Mouse (Mus musculus) embryonic facial prominence, embryonic 13.5 days (tissue): Measurements from ENCODE around the gene Nebl. TPM values are rescaled to one million over a fixed set of nuclear protein-coding genes. Genes with fewer than 3 reads are reported as not detected.

Experiments
- ATAC-seq: fragments of 200-750 bp; cut with Nextera tagmentation; 2 replicates; pipeline ENCODE4 v1.8.0; 2017; ENCODE audit warnings: low read depth; ENCODE audit not compliant: insufficient number of reproducible peaks, insufficient read depth, low FRiP score, low TSS enrichment
- H3K27ac ChIP-seq: fragments of 300-500 bp; sonication (generic); 2 replicates; pipeline ENCODE4 v1.5.1; 2015; ENCODE audit warnings: moderate library complexity, mild to moderate bottlenecking, inconsistent platforms
- H3K27me3 ChIP-seq: fragments of 300-500 bp; sonication (generic); 2 replicates; pipeline ENCODE4 v1.6.1; 2015; ENCODE audit warnings: mild to moderate bottlenecking, inconsistent platforms
- H3K36me3 ChIP-seq: fragments of 300-500 bp; sonication (generic); 2 replicates; pipeline ENCODE4 v1.6.1; 2015; ENCODE audit warnings: mild to moderate bottlenecking, inconsistent platforms
- H3K4me1 ChIP-seq: fragments of 300-500 bp; sonication (generic); 2 replicates; pipeline ENCODE4 v1.6.1; 2015; ENCODE audit warnings: inconsistent platforms
- H3K4me2 ChIP-seq: fragments of 300-500 bp; sonication (generic); 2 replicates; pipeline ENCODE4 v1.6.1; 2015; ENCODE audit warnings: moderate library complexity, mild to moderate bottlenecking, inconsistent platforms
- H3K4me3 ChIP-seq: fragments of 300-500 bp; sonication (generic); 2 replicates; pipeline ENCODE4 v1.5.1; 2015; ENCODE audit warnings: mild to moderate bottlenecking, inconsistent platforms
- H3K9ac ChIP-seq: fragments of 300-500 bp; sonication (generic); 2 replicates; pipeline ENCODE4 v1.6.1; 2015; ENCODE audit warnings: mild to moderate bottlenecking, inconsistent platforms
- H3K9me3 ChIP-seq: fragments of 300-500 bp; sonication (generic); 2 replicates; pipeline ENCODE4 v1.6.1; 2016; ENCODE audit warnings: inconsistent platforms
- WGBS: fragments of 180-500 bp; shearing (Covaris S2); methylation state at CpG from one replicate; pipeline ENCODE4 v1.1.7; 2015; ENCODE audit warnings: mixed read lengths; 5-methylcytosine and 5-hydroxymethylcytosine counted together
- polyA plus RNA-seq: library from polyadenylated mRNA; unstranded; fragments of >200 nt; fragmentation: Nextera tagmentation; extraction: Ambion mirVana; gene quantifications from 2 replicates; pipeline ENCODE4 v1.2.1, GENCODE M21; 2015

Nebl gene
- polyA plus RNA-seq, 1 experiment from 2014 or later, result 16.2 TPM

- no peak overlapping the region for H3K9ac ChIP-seq
- H3K9me3 ChIP-seq, result no peaks in the 10 kb centered on the region
- H3K36me3 ChIP-seq, result no peaks in the 10 kb centered on the region
- 55% methylated on average over 3 of the region's 3 CpGs for WGBS
- H3K27ac ChIP-seq, result no peak overlapping the region
- no peaks in the 10 kb centered on the region for H3K27me3 ChIP-seq
- H3K4me3 ChIP-seq, result no peak overlapping the region
- no peak overlapping the region for H3K4me2 ChIP-seq
- ATAC-seq, result no peak
- no peaks in the 10 kb centered on the region for H3K4me1 ChIP-seq
These were observed 184.8 kb downstream of the Nebl start for GRCm38 (mm10) chr2:17546354-17546948.

GRCm38 (mm10) chr2:17539737-17540136, 191.5 kb downstream of the Nebl start:
- WGBS, result 44% methylated on average over 10 of the region's 10 CpGs
- Histone ChIP-seq H3K4me3 (no peak overlapping the region), H3K9ac (no peak overlapping the region), H3K4me1 (no peaks in the 10 kb centered on the region; the same call in 1 of the 2 replicates), H3K36me3 (no peaks in the 10 kb centered on the region), H3K27ac (no peak overlapping the region), H3K27me3 (0 out of 2 replicates have a peak, but pooled peaks cover 5% of the 10 kb centered on the region), H3K4me2 (no peak overlapping the region), H3K9me3 (no peaks in the 10 kb centered on the region)
- ATAC-seq, result no peak

- Histone ChIP-seq H3K4me2 (no peak overlapping the region), H3K9ac (no peak overlapping the region), H3K36me3 (no peaks in the 10 kb centered on the region), H3K27ac (no peak overlapping the region), H3K4me1 (no peaks in the 10 kb centered on the region; the same call in 1 of the 2 replicates), H3K9me3 (no peaks in the 10 kb centered on the region), H3K4me3 (no peak overlapping the region), H3K27me3 (peaks cover 10% of the 10 kb centered on the region; the same call in 1 of the 2 replicates)
- no peak for ATAC-seq
- 84% methylated on average over 4 of the region's 4 CpGs for WGBS
These were observed 192.8 kb downstream of the Nebl start for GRCm38 (mm10) chr2:17538493-17538892.

- no peaks in the 10 kb centered on the region for H3K9me3 ChIP-seq
- no peak overlapping the region for H3K4me2 ChIP-seq
- no peak overlapping the region for H3K9ac ChIP-seq
- no peak overlapping the region for H3K4me3 ChIP-seq
- H3K36me3 ChIP-seq, result no peaks in the 10 kb centered on the region
- no peak overlapping the region for H3K27ac ChIP-seq
- WGBS, result 80% methylated on average over 12 of the region's 12 CpGs
- H3K27me3 ChIP-seq, result peaks cover 27% of the 10 kb centered on the region
- no peak for ATAC-seq
- no peaks in the 10 kb centered on the region for H3K4me1 ChIP-seq
These were observed 199.7 kb downstream of the Nebl start for GRCm38 (mm10) chr2:17531355-17532105.

GRCm38 (mm10) chr2:17525739-17526526, 205.3 kb downstream of the Nebl start:
- H3K9ac ChIP-seq, result no peak overlapping the region
- H3K4me2 ChIP-seq, result no peak overlapping the region
- 80% methylated on average over 5 of the region's 5 CpGs for WGBS
- H3K9me3 ChIP-seq, result no peaks in the 10 kb centered on the region
- H3K4me3 ChIP-seq, result no peak overlapping the region
- no peaks in the 10 kb centered on the region for H3K36me3 ChIP-seq
- H3K27me3 ChIP-seq, result peaks cover 19% of the 10 kb centered on the region
- no peak for ATAC-seq
- peaks cover 12% of the 10 kb centered on the region for H3K4me1 ChIP-seq
- no peak overlapping the region for H3K27ac ChIP-seq

GRCm38 (mm10) chr2:17525211-17525610, 206.1 kb downstream of the Nebl start:
- H3K4me2 ChIP-seq, result no peak overlapping the region
- peaks cover 19% of the 10 kb centered on the region for H3K27me3 ChIP-seq
- no peak overlapping the region for H3K4me3 ChIP-seq
- no peak overlapping the region for H3K27ac ChIP-seq
- ATAC-seq, result no peak
- WGBS, result 27% methylated on average over 4 of the region's 4 CpGs
- H3K36me3 ChIP-seq, result no peaks in the 10 kb centered on the region
- H3K9ac ChIP-seq, result no peak overlapping the region
- H3K4me1 ChIP-seq, result peaks cover 12% of the 10 kb centered on the region
- no peaks in the 10 kb centered on the region for H3K9me3 ChIP-seq

- no peaks in the 10 kb centered on the region for H3K9me3 ChIP-seq
- H3K4me2 ChIP-seq, result no peak overlapping the region
- 14% methylated on average over 10 of the region's 10 CpGs for WGBS
- peaks cover 12% of the 10 kb centered on the region for H3K4me1 ChIP-seq
- no peak overlapping the region for H3K27ac ChIP-seq
- H3K36me3 ChIP-seq, result no peaks in the 10 kb centered on the region
- no peak overlapping the region for H3K4me3 ChIP-seq
- no peak overlapping the region for H3K9ac ChIP-seq
- peaks cover 15% of the 10 kb centered on the region for H3K27me3 ChIP-seq
- ATAC-seq, result no peak
These were observed 206.9 kb downstream of the Nebl start for GRCm38 (mm10) chr2:17524205-17524978.

GRCm38 (mm10) chr2:17523791-17524190, 207.5 kb downstream of the Nebl start:
- H3K9me3 ChIP-seq, result no peaks in the 10 kb centered on the region

GRCm38 (mm10) chr2:17515686-17516085, 215.6 kb downstream of the Nebl start:
- Histone ChIP-seq H3K36me3 (no peaks in the 10 kb centered on the region), H3K4me3 (no peak overlapping the region), H3K27me3 (no peaks in the 10 kb centered on the region), H3K9me3 (no peaks in the 10 kb centered on the region), H3K27ac (no peak overlapping the region), H3K4me2 (no peak overlapping the region), H3K9ac (no peak overlapping the region), H3K4me1 (peaks cover 3% of the 10 kb centered on the region)
- 86% methylated on average over 2 of the region's 2 CpGs for WGBS
- ATAC-seq, result no peak

More at GRCm38 (mm10) chr2:17523791-17524190, 207.5 kb downstream of the Nebl start:
- H3K4me3 ChIP-seq, result no peak overlapping the region
- 12% methylated on average over 4 of the region's 4 CpGs for WGBS
- H3K9ac ChIP-seq, result no peak overlapping the region
- H3K4me2 ChIP-seq, result no peak overlapping the region
- ATAC-seq, result no peak
- peaks cover 15% of the 10 kb centered on the region for H3K27me3 ChIP-seq
- H3K27ac ChIP-seq, result no peak overlapping the region
- H3K36me3 ChIP-seq, result no peaks in the 10 kb centered on the region
- H3K4me1 ChIP-seq, result peaks cover 12% of the 10 kb centered on the region

- H3K9me3 ChIP-seq, result no peaks in the 10 kb centered on the region
- H3K27ac ChIP-seq, result no peak overlapping the region
- 62% methylated on average over 12 of the region's 12 CpGs for WGBS
- H3K9ac ChIP-seq, result no peak overlapping the region
- H3K36me3 ChIP-seq, result no peaks in the 10 kb centered on the region
- peaks cover 3% of the 10 kb centered on the region for H3K4me1 ChIP-seq
- H3K4me2 ChIP-seq, result no peak overlapping the region
- no peaks in the 10 kb centered on the region for H3K27me3 ChIP-seq
- H3K4me3 ChIP-seq, result no peak overlapping the region
- ATAC-seq, result no peak
These were observed 216.5 kb downstream of the Nebl start for GRCm38 (mm10) chr2:17514765-17515164.

- H3K27me3 ChIP-seq, result no peaks in the 10 kb centered on the region
- ATAC-seq, result no peak
- no peak overlapping the region for H3K9ac ChIP-seq
- H3K4me1 ChIP-seq, result peaks cover 3% of the 10 kb centered on the region
- whole genome bisulfite sequencing, result 55% methylated on average over 1 of the region's 1 CpGs
- H3K4me3 ChIP-seq, result no peak overlapping the region
- H3K27ac ChIP-seq, result no peak overlapping the region
- H3K4me2 ChIP-seq, result no peak overlapping the region
- no peaks in the 10 kb centered on the region for H3K36me3 ChIP-seq
- no peaks in the 10 kb centered on the region for H3K9me3 ChIP-seq
These were observed 221.3 kb downstream of the Nebl start for GRCm38 (mm10) chr2:17509942-17510341.
